Mouse (Mus musculus) CH12.LX (cell line): ENCODE results near the gene Cnot3. TPM values are rescaled to one million over a fixed set of nuclear protein-coding genes. Genes with fewer than 3 reads are reported as not detected.

ENCODE experiments used
- DNase-seq: peaks from one replicate; pipeline ENCODE4 v3.0.0-alpha.2; 2013; ENCODE audit errors: extremely low read depth
- H3K27ac ChIP-seq: 2 replicates; pipeline ENCODE4 v1.5.1; 2012; ENCODE audit warnings: low read depth, mild to moderate bottlenecking, control low read depth, moderate library complexity; ENCODE audit not compliant: insufficient read depth
- H3K27me3 ChIP-seq: replicated peaks from 2 replicates; pipeline ENCODE3; 2012; ENCODE audit warnings: inconsistent platforms
- H3K36me3 ChIP-seq, 2 experiments: replicated peaks in 1 of 2; 2 replicates each; pipeline versions ENCODE3 to v1.6.1; 2012; ENCODE audit warnings: inconsistent platforms in 1 of 2, low read length in 1 of 2, mild to moderate bottlenecking in 1 of 2, mixed read lengths in 1 of 2, moderate library complexity in 1 of 2; ENCODE audit not compliant: control insufficient read depth in 1 of 2, insufficient read depth in 1 of 2
- H3K4me1 ChIP-seq, 2 experiments: 2 replicates each; pipeline ENCODE4 v1.6.1; 2012; ENCODE audit warnings: inconsistent platforms in 1 of 2, moderate library complexity in 1 of 2; ENCODE audit not compliant: insufficient read depth in 2 of 2, control insufficient read depth in 1 of 2
- H3K4me2 ChIP-seq: 2 replicates; pipeline ENCODE4 v1.6.1; 2012; ENCODE audit warnings: low read depth, mild to moderate bottlenecking, control low read depth; ENCODE audit not compliant: poor library complexity, insufficient read depth, severe bottlenecking
- H3K4me3 ChIP-seq, 3 experiments: fragments of 150-350 bp in 1 of 3; sonication (generic) in 1 of 3; replicated peaks in 1 of 3; 2 replicates each; pipeline versions ENCODE3 to v1.5.1; 2011 to 2012; ENCODE audit warnings: low read depth in 2 of 3, low read length in 2 of 3, mild to moderate bottlenecking in 2 of 3, moderate library complexity in 2 of 3, control low read depth in 1 of 3, improper control_type of control experiment in 1 of 3, inconsistent platforms in 1 of 3, mixed read lengths in 1 of 3; ENCODE audit not compliant: poor library complexity in 1 of 3
- H3K79me2 ChIP-seq: replicated peaks from 2 replicates; pipeline ENCODE4 v1.6.1; 2012; ENCODE audit warnings: mild to moderate bottlenecking, moderate library complexity; ENCODE audit not compliant: control insufficient read depth, poor library complexity, insufficient read depth, severe bottlenecking; ENCODE audit errors: extremely low read depth
- H3K9ac ChIP-seq: 2 replicates; pipeline ENCODE4 v1.6.1; 2012; ENCODE audit warnings: low read depth, mild to moderate bottlenecking, control low read depth, moderate library complexity; ENCODE audit not compliant: insufficient read depth
- H3K9me3 ChIP-seq: replicated peaks from 2 replicates; pipeline ENCODE3; 2012; ENCODE audit warnings: low read length, inconsistent platforms, mixed read lengths
- CHD1 ChIP-seq: IDR thresholded peaks from 2 replicates; pipeline ENCODE4 v1.6.1; 2012; ENCODE audit warnings: low read depth, low read length, improper control_type of control experiment, inconsistent platforms
- CHD2 ChIP-seq: IDR thresholded peaks from 2 replicates; pipeline ENCODE4 v1.6.1; 2011; ENCODE audit warnings: low read length, improper control_type of control experiment
- CTCF ChIP-seq, 2 experiments: IDR thresholded peaks in 1 of 2; conservative IDR thresholded peaks in 1 of 2; 2 replicates each; pipeline ENCODE4 v1.5.1; 2011 to 2012; ENCODE audit warnings: low read depth in 2 of 2, low read length in 2 of 2, improper control_type of control experiment in 1 of 2, inconsistent platforms in 1 of 2, mild to moderate bottlenecking in 1 of 2, moderate library complexity in 1 of 2
- ELF1 ChIP-seq: IDR thresholded peaks from 2 replicates; pipeline ENCODE4 v1.6.1; 2014; ENCODE audit warnings: low read depth, mild to moderate bottlenecking, inconsistent platforms, low read length, improper control_type of control experiment
- EP300 ChIP-seq: IDR thresholded peaks from 2 replicates; pipeline ENCODE4 v1.6.1; 2011; ENCODE audit warnings: low read length, improper control_type of control experiment
- ETS1 ChIP-seq: conservative IDR thresholded peaks from 2 replicates; pipeline ENCODE4 v1.6.1; 2012; ENCODE audit warnings: low read depth, mild to moderate bottlenecking, inconsistent platforms, low read length, improper control_type of control experiment, moderate library complexity
- GABPA ChIP-seq: IDR thresholded peaks from 2 replicates; pipeline ENCODE4 v1.6.1; 2012; ENCODE audit warnings: low read depth, low read length, improper control_type of control experiment, inconsistent platforms; ENCODE audit not compliant: insufficient replicate concordance
- MAX ChIP-seq: IDR thresholded peaks from 2 replicates; pipeline ENCODE4 v1.6.1; 2011; ENCODE audit warnings: low read length, improper control_type of control experiment
- MAZ ChIP-seq: IDR thresholded peaks from 2 replicates; pipeline ENCODE4 v1.6.1; 2012; ENCODE audit warnings: low read depth, mild to moderate bottlenecking, inconsistent platforms, low read length, improper control_type of control experiment, moderate library complexity
- MXI1 ChIP-seq: IDR thresholded peaks from 2 replicates; pipeline ENCODE4 v1.6.1; 2011; ENCODE audit warnings: mild to moderate bottlenecking, low read depth, low read length, improper control_type of control experiment
- MYC ChIP-seq: IDR thresholded peaks from 2 replicates; pipeline ENCODE4 v1.6.1; 2011; ENCODE audit warnings: low read depth, mild to moderate bottlenecking, improper control_type of control experiment, low read length
- NELFE ChIP-seq: IDR thresholded peaks from 2 replicates; pipeline ENCODE4 v1.6.1; 2011; ENCODE audit warnings: low read depth, low read length, improper control_type of control experiment
- NRF1 ChIP-seq: IDR thresholded peaks from 2 replicates; pipeline ENCODE4 v1.6.1; 2014; ENCODE audit warnings: low read depth, mild to moderate bottlenecking, inconsistent platforms, low read length, improper control_type of control experiment, moderate library complexity
- POLR2AphosphoS2 ChIP-seq: IDR thresholded peaks from 2 replicates; pipeline ENCODE4 v1.6.1; 2011; ENCODE audit warnings: low read depth, low read length, improper control_type of control experiment
- RAD21 ChIP-seq: IDR thresholded peaks from 2 replicates; pipeline ENCODE4 v1.6.1; 2011; ENCODE audit warnings: low read depth, mild to moderate bottlenecking, low read length, improper control_type of control experiment, moderate library complexity
- SIN3A ChIP-seq: IDR thresholded peaks from 2 replicates; pipeline ENCODE4 v1.6.1; 2012; ENCODE audit warnings: low read length, improper control_type of control experiment, inconsistent platforms
- TCF12 ChIP-seq: IDR thresholded peaks from 2 replicates; pipeline ENCODE4 v1.6.1; 2014; ENCODE audit warnings: low read depth, mild to moderate bottlenecking, inconsistent platforms, low read length, improper control_type of control experiment
- UBTF ChIP-seq: IDR thresholded peaks from 2 replicates; pipeline ENCODE4 v1.6.1; 2012; ENCODE audit warnings: low read depth, mild to moderate bottlenecking, inconsistent platforms, low read length, improper control_type of control experiment, moderate library complexity
- dilution Hi-C: fragments of 300-500 bp; cut with MboI; formaldehyde crosslinking; loops from 2 replicates; pipeline ENCODE4 v1.14.3; 2020; ENCODE audit warnings: low sequenced_read_pairs; ENCODE audit not compliant: extremely low pct_unique_long_range_greater_than_20kb, extremely low pct_ligation_motif_present
- in situ Hi-C: fragments of 300-500 bp; cut with MboI; formaldehyde crosslinking; loops from 3 replicates; pipeline ENCODE4 v1.14.3; 2019; ENCODE audit warnings: low sequenced_read_pairs, low pct_ligation_motif_present, low pct_unique_long_range_greater_than_20kb, mixed read lengths
- polyA plus RNA-seq: library from polyadenylated mRNA; unstranded; fragments of >175 nt; gene quantifications from 2 replicates; pipeline ENCODE4 v1.2.1, GENCODE M21; 2012; ENCODE audit warnings: low read depth; ENCODE audit not compliant: insufficient read length
- total RNA-seq, 2 experiments: library from RNA; depleted of rRNA; stranded (reverse); fragments of 300-350 nt in 1 of 2; fragments of >200 nt in 1 of 2; gene quantifications; 2 replicates each; pipeline ENCODE4 v1.2.3; 2012 to 2014

Gene Cnot3
- total and polyA plus RNA-seq, 3 experiments = 10.5 to 68.3 (median 21.1) TPM

- Histone ChIP-seq H3K79me2 (peaks cover 13% of the 10 kb centered on the region), H3K36me3 (peaks cover 8 to 44% of the 10 kb centered on the region in 2 experiments), H3K4me1 (peaks cover 0 to 23% of the 10 kb centered on the region in 2 experiments; a peak in 3 of 4 replicates), H3K9me3 (no peaks in the 10 kb centered on the region), H3K4me3 (peak overlapping the region; percentile 63 to 100 (median 77)), H3K9ac (peak overlapping the region; percentile 93), H3K4me2 (peak overlapping the region; percentile 85), H3K27ac (no peak overlapping the region), H3K27me3 (no peaks in the 10 kb centered on the region)
- dilution Hi-C loops (no loop called here), in situ Hi-C loops (no loop called here)
- TF ChIP-seq NRF1 (no peak), POLR2AphosphoS2 (no peak), EP300 (no peak), MYC (no peak)
- peak; percentile 21 for DNase-seq
These were observed 46.9 kb downstream of the Cnot3 start for GRCm38 (mm10) chr7:3691919-3692318.

- Histone ChIP-seq H3K79me2 (peaks cover 13% of the 10 kb centered on the region), H3K4me3 (peak within 1 kb of the TSS; percentile 63 to 100 (median 77)), H3K9me3 (no peaks in the 10 kb centered on the region), H3K27ac (peak within 1 kb of the TSS; percentile 89), H3K36me3 (peaks cover 8 to 44% of the 10 kb centered on the region in 2 experiments), H3K4me2 (peak within 1 kb of the TSS; percentile 85), H3K27me3 (no peaks in the 10 kb centered on the region), H3K9ac (peak within 1 kb of the TSS; percentile 93), H3K4me1 (peaks cover 0 to 27% of the 10 kb centered on the region in 2 experiments; a peak in 3 of 4 replicates)
- dilution Hi-C loops (no loop called here), in situ Hi-C loops (no loop called here)
- TF ChIP-seq MXI1 (peak; percentile 78), NELFE (no peak), MAX (peak; percentile 3; the same call in 1 of the 2 replicates), ELF1 (no peak), SIN3A (peak; percentile 53; the same call in 1 of the 2 replicates), ETS1 (no peak), GABPA (no peak), TCF12 (peak; percentile 63; the same call in 1 of the 2 replicates), MAZ (peak; percentile 19; the same call in 1 of the 2 replicates), CHD1 (peak; percentile 30; the same call in 1 of the 2 replicates), CHD2 (peak; percentile 23; the same call in 1 of the 2 replicates), CTCF (conservative IDR thresholded peaks at IDR 0.05 in 1 of 2, IDR thresholded peaks at IDR 0.05 in 1 of 2; ENCODE audit: low read depth in 2 of 2, low read length in 2 of 2) (peak in 1 of 2 experiments; percentile 46; a peak in 2 of 4 replicates), RAD21 (peak; percentile 39), UBTF (no peak; the same call in 1 of the 2 replicates)
- DNase-seq = peak; percentile 23
These were observed 47.4 kb downstream of the Cnot3 start, which contains the start of gene Tsen34 for GRCm38 (mm10) chr7:3692382-3692986. TSS of gene Tsen34 (plus strand) at chr7:3692863.
